Mouse (Mus musculus): ENCODE measurements around the gene Cst12. TPM values are rescaled to one million over a fixed set of nuclear protein-coding genes. Genes with fewer than 3 reads are reported as not detected.
"Not testable (repeated sequence)": the region's sequence is repeated elsewhere in the genome, so short reads cannot be mapped to it uniquely, and the experiment has no call there.

The Cst12 gene
- polyA plus RNA-seq (2011; ENCODE audit: insufficient read depth, insufficient read length, low replicate concordance, missing spikeins) = not detected in 2 replicates

GRCm38 (mm10) chr2:148789142-148789541, at the start of gene Cst12:
TSS of gene Cst12 (plus strand) at chr2:148789361.
- TF ChIP-seq POLR2A (IDR thresholded peaks at IDR 0.05; ENCODE audit: borderline replicate concordance, control insufficient read depth, low read depth, low read length) (no peak), CTCF (IDR thresholded peaks at IDR 0.05; ENCODE audit: control insufficient read depth, insufficient read depth, low read length) (no peak)
- Histone ChIP-seq H3K4me3 (replicated peaks; ENCODE audit: control insufficient read depth, low read depth, low read length) (no peak within 1 kb of the TSS), H3K4me1 (ENCODE audit: control insufficient read depth, insufficient read depth, low read length) (no peaks in the 10 kb centered on the region), H3K27ac (ENCODE audit: control insufficient read depth, insufficient read depth, low read depth, low read length, poor library complexity) (no peak within 1 kb of the TSS)
- 83% methylated on average over 6 of the region's 6 CpGs for WGBS

GRCm38 (mm10) chr2:148743001-148743400, 46.2 kb upstream of the Cst12 start:
- no peak for TF ChIP-seq CTCF (IDR thresholded peaks at IDR 0.05; ENCODE audit: control insufficient read depth, insufficient read depth, low read length)
- Histone ChIP-seq H3K4me3 (replicated peaks; ENCODE audit: control insufficient read depth, low read depth, low read length) (no peak overlapping the region), H3K27ac (ENCODE audit: control insufficient read depth, insufficient read depth, low read depth, low read length, poor library complexity) (no peak overlapping the region), H3K4me1 (ENCODE audit: control insufficient read depth, insufficient read depth, low read length) (no peaks in the 10 kb centered on the region; the same call in 1 of the 2 replicates)
- 73% methylated on average over 3 of the region's 3 CpGs for WGBS

GRCm38 (mm10) chr2:148743846-148744407, 45.2 kb upstream of the Cst12 start:
- WGBS = 68% methylated on average over 3 of the region's 3 CpGs
- TF ChIP-seq POLR2A (IDR thresholded peaks at IDR 0.05; ENCODE audit: borderline replicate concordance, control insufficient read depth, low read depth, low read length) (no peak), CTCF (IDR thresholded peaks at IDR 0.05; ENCODE audit: control insufficient read depth, insufficient read depth, low read length) (no peak)
- Histone ChIP-seq H3K4me3 (replicated peaks; ENCODE audit: control insufficient read depth, low read depth, low read length) (no peak overlapping the region), H3K27ac (ENCODE audit: control insufficient read depth, insufficient read depth, low read depth, low read length, poor library complexity) (no peak overlapping the region), H3K4me1 (ENCODE audit: control insufficient read depth, insufficient read depth, low read length) (no peaks in the 10 kb centered on the region; the same call in 1 of the 2 replicates)

GRCm38 (mm10) chr2:148750058-148750457, 39.1 kb upstream of the Cst12 start, which contains the start of gene Cstl1:
TSS of gene Cstl1 (plus strand) at chr2:148750358.
- H3K27ac ChIP-seq (ENCODE audit: control insufficient read depth, insufficient read depth, low read depth, low read length, poor library complexity) = no peak within 1 kb of the TSS
- TF ChIP-seq POLR2A (IDR thresholded peaks at IDR 0.05; ENCODE audit: borderline replicate concordance, control insufficient read depth, low read depth, low read length) = no peak
- no peak for TF ChIP-seq CTCF (IDR thresholded peaks at IDR 0.05; ENCODE audit: control insufficient read depth, insufficient read depth, low read length)
- no peaks in the 10 kb centered on the region; the same call in 1 of the 2 replicates for H3K4me1 ChIP-seq (ENCODE audit: control insufficient read depth, insufficient read depth, low read length)
- no peak within 1 kb of the TSS for H3K4me3 ChIP-seq (replicated peaks; ENCODE audit: control insufficient read depth, low read depth, low read length)
- 84% methylated on average over 1 of the region's 1 CpGs for WGBS

GRCm38 (mm10) chr2:148751893-148752813, 37.0 kb upstream of the Cst12 start:
- TF ChIP-seq POLR2A (IDR thresholded peaks at IDR 0.05; ENCODE audit: borderline replicate concordance, control insufficient read depth, low read depth, low read length) = no peak
- TF ChIP-seq CTCF (IDR thresholded peaks at IDR 0.05; ENCODE audit: control insufficient read depth, insufficient read depth, low read length) = peak; percentile 16; the same call in 1 of the 2 replicates
- no peaks in the 10 kb centered on the region; the same call in 1 of the 2 replicates for H3K4me1 ChIP-seq (ENCODE audit: control insufficient read depth, insufficient read depth, low read length)
- WGBS = 15% methylated on average over 15 of the region's 15 CpGs
- no peak overlapping the region for H3K4me3 ChIP-seq (replicated peaks; ENCODE audit: control insufficient read depth, low read depth, low read length)
- no peak overlapping the region for H3K27ac ChIP-seq (ENCODE audit: control insufficient read depth, insufficient read depth, low read depth, low read length, poor library complexity)

GRCm38 (mm10) chr2:148754310-148754846, 34.8 kb upstream of the Cst12 start:
- H3K27ac ChIP-seq (ENCODE audit: control insufficient read depth, insufficient read depth, low read depth, low read length, poor library complexity) = no peak overlapping the region
- WGBS = 3% methylated on average over 1 of the region's 1 CpGs
- no peak overlapping the region for H3K4me3 ChIP-seq (replicated peaks; ENCODE audit: control insufficient read depth, low read depth, low read length)
- TF ChIP-seq CTCF (IDR thresholded peaks at IDR 0.05; ENCODE audit: control insufficient read depth, insufficient read depth, low read length) = no peak
- TF ChIP-seq POLR2A (IDR thresholded peaks at IDR 0.05; ENCODE audit: borderline replicate concordance, control insufficient read depth, low read depth, low read length) = no peak
- H3K4me1 ChIP-seq (ENCODE audit: control insufficient read depth, insufficient read depth, low read length) = no peaks in the 10 kb centered on the region; the same call in 1 of the 2 replicates

GRCm38 (mm10) chr2:148763648-148764388, 25.3 kb upstream of the Cst12 start:
- Histone ChIP-seq H3K4me3 (replicated peaks; ENCODE audit: control insufficient read depth, low read depth, low read length) (no peak overlapping the region), H3K4me1 (ENCODE audit: control insufficient read depth, insufficient read depth, low read length) (no peaks in the 10 kb centered on the region; the same call in 1 of the 2 replicates), H3K27ac (ENCODE audit: control insufficient read depth, insufficient read depth, low read depth, low read length, poor library complexity) (peak overlapping the region; percentile 49)
- 85% methylated on average over 1 of the region's 1 CpGs for WGBS
- TF ChIP-seq POLR2A (IDR thresholded peaks at IDR 0.05; ENCODE audit: borderline replicate concordance, control insufficient read depth, low read depth, low read length) (no peak), CTCF (IDR thresholded peaks at IDR 0.05; ENCODE audit: control insufficient read depth, insufficient read depth, low read length) (no peak)

GRCm38 (mm10) chr2:148771397-148771796, 17.8 kb upstream of the Cst12 start, which contains the start of gene Cst11:
TSS of gene Cst11 (minus strand) at chr2:148771497.
- not testable (repeated sequence) for H3K4me3 ChIP-seq (replicated peaks; ENCODE audit: control insufficient read depth, low read depth, low read length); H3K27ac ChIP-seq (ENCODE audit: control insufficient read depth, insufficient read depth, low read depth, low read length, poor library complexity); H3K4me1 ChIP-seq (ENCODE audit: control insufficient read depth, insufficient read depth, low read length)
- 76% methylated on average over 4 of the region's 4 CpGs for WGBS
